Mouse (Mus musculus): ENCODE results near the gene Ubn2. TPM values are rescaled to one million over a fixed set of nuclear protein-coding genes. Genes with fewer than 3 reads are reported as not detected.

Gene Ubn2
- polyA plus RNA-seq, 1 experiment from 2014 or later: 20.0 TPM

Small RNA genes lying within 50 kb of the gene (microRNA-seq; reads per million reads assigned to microRNA genes)
- not detected for gene Mir7670

Other genes starting within 250 kb of the Ubn2 start
- gene D630045J12Rik, start 179.9 kb upstream of the Ubn2 start, polyA plus RNA-seq (2014; fragmentation: Nextera tagmentation; extraction: Ambion mirVana): 12.9 and 13.5 TPM in 2 replicates
- 15.4 and 17.0 TPM in 2 replicates for gene Zc3hav1l, start 134.7 kb upstream of the Ubn2 start, polyA plus RNA-seq (2014; fragmentation: Nextera tagmentation; extraction: Ambion mirVana)
- 1.4 and 1.7 TPM in 2 replicates for gene Zc3hav1, start 79.3 kb upstream of the Ubn2 start, polyA plus RNA-seq (2014; fragmentation: Nextera tagmentation; extraction: Ambion mirVana)
- 9.9 and 11.8 TPM in 2 replicates for gene Ttc26, start 52.5 kb upstream of the Ubn2 start, polyA plus RNA-seq (2014; fragmentation: Nextera tagmentation; extraction: Ambion mirVana)
- 106 and 122 TPM in 2 replicates for gene Fmc1, start 99.6 kb downstream of the Ubn2 start, polyA plus RNA-seq (2014; fragmentation: Nextera tagmentation; extraction: Ambion mirVana)
- gene Luc7l2, start 117.4 kb downstream of the Ubn2 start, polyA plus RNA-seq (2014; fragmentation: Nextera tagmentation; extraction: Ambion mirVana): 32.7 and 35.6 TPM in 2 replicates
- gene Klrg2, start 203.3 kb downstream of the Ubn2 start, polyA plus RNA-seq (2014; fragmentation: Nextera tagmentation; extraction: Ambion mirVana): 0.07 TPM in 1 of 2 replicates, not detected in the other
- 4.7 and 6.5 TPM in 2 replicates for gene Clec2l, start 229.1 kb downstream of the Ubn2 start, polyA plus RNA-seq (2014; fragmentation: Nextera tagmentation; extraction: Ambion mirVana)